Mouse (Mus musculus): Measurements from ENCODE around the gene Rab3d. TPM values are rescaled to one million over a fixed set of nuclear protein-coding genes. Genes with fewer than 3 reads are reported as not detected.
"Not testable (repeated sequence)": the region's sequence is repeated elsewhere in the genome, so short reads cannot be mapped to it uniquely, and the experiment has no call there.

The Rab3d gene
- polyA plus RNA-seq, 1 experiment: 13.6 TPM

- no peak for DNase-seq (ENCODE audit: extremely low spot score in 1 of 2, low spot score in 1 of 2)
Observed at GRCm38 (mm10) chr9:21916851-21917492, 1.0 kb downstream of the Rab3d start.

GRCm38 (mm10) chr9:21909474-21910223 lies 8.3 kb downstream of the Rab3d start:
- no peak for DNase-seq (ENCODE audit: extremely low spot score in 1 of 2, low spot score in 1 of 2)

- DNase-seq (ENCODE audit: extremely low spot score in 1 of 2, low spot score in 1 of 2): no peak
Observed at GRCm38 (mm10) chr9:21908216-21908615, 9.8 kb downstream of the Rab3d start.

GRCm38 (mm10) chr9:21904031-21904430 lies 14.0 kb downstream of the Rab3d start:
- DNase-seq (ENCODE audit: extremely low spot score in 1 of 2, low spot score in 1 of 2): no peak

GRCm38 (mm10) chr9:21901223-21901820 lies 16.7 kb downstream of the Rab3d start:
- peak; percentile 54 to 87 for DNase-seq (ENCODE audit: extremely low spot score in 1 of 2, low spot score in 1 of 2)

GRCm38 (mm10) chr9:21889229-21889628 lies 28.8 kb downstream of the Rab3d start:
- no peak for DNase-seq (ENCODE audit: extremely low spot score in 1 of 2, low spot score in 1 of 2)

GRCm38 (mm10) chr9:21876601-21877000 lies 41.4 kb downstream of the Rab3d start:
- no peak for DNase-seq (ENCODE audit: extremely low spot score in 1 of 2, low spot score in 1 of 2)

- DNase-seq (ENCODE audit: extremely low spot score in 1 of 2, low spot score in 1 of 2): no peak
Observed at GRCm38 (mm10) chr9:21872204-21872603, 45.8 kb downstream of the Rab3d start.

GRCm38 (mm10) chr9:21870879-21871524 lies 47.0 kb downstream of the Rab3d start:
- DNase-seq (ENCODE audit: extremely low spot score in 1 of 2, low spot score in 1 of 2): peak in 1 of 2 experiments; percentile 67

GRCm38 (mm10) chr9:21869290-21869689 lies 48.7 kb downstream of the Rab3d start:
- DNase-seq (ENCODE audit: extremely low spot score in 1 of 2, low spot score in 1 of 2): peak in 1 of 2 experiments; percentile 65

GRCm38 (mm10) chr9:21867726-21868125 lies 50.3 kb downstream of the Rab3d start:
- no peak for DNase-seq (ENCODE audit: extremely low spot score in 1 of 2, low spot score in 1 of 2)

GRCm38 (mm10) chr9:21866641-21867040 lies 51.4 kb downstream of the Rab3d start:
- DNase-seq (ENCODE audit: extremely low spot score in 1 of 2, low spot score in 1 of 2): no peak

- no peak for DNase-seq (ENCODE audit: extremely low spot score in 1 of 2, low spot score in 1 of 2)
Observed at GRCm38 (mm10) chr9:21865673-21866398, 52.2 kb downstream of the Rab3d start.

GRCm38 (mm10) chr9:21862181-21862580 lies 55.8 kb downstream of the Rab3d start:
- no peak for DNase-seq (ENCODE audit: extremely low spot score in 1 of 2, low spot score in 1 of 2)

GRCm38 (mm10) chr9:21860349-21860748 lies 57.6 kb downstream of the Rab3d start:
- DNase-seq (ENCODE audit: extremely low spot score in 1 of 2, low spot score in 1 of 2): not testable (repeated sequence)

- no peak for DNase-seq (ENCODE audit: extremely low spot score in 1 of 2, low spot score in 1 of 2)
Observed at GRCm38 (mm10) chr9:21859606-21860005, 58.4 kb downstream of the Rab3d start.

GRCm38 (mm10) chr9:21858084-21858483 lies 59.9 kb downstream of the Rab3d start:
- DNase-seq (ENCODE audit: extremely low spot score in 1 of 2, low spot score in 1 of 2): no peak

- DNase-seq (ENCODE audit: extremely low spot score in 1 of 2, low spot score in 1 of 2): no peak
Observed at GRCm38 (mm10) chr9:21857501-21857900, 60.5 kb downstream of the Rab3d start.
